Mouse (Mus musculus): ENCODE data around the gene Kcnc3. TPM values are rescaled to one million over a fixed set of nuclear protein-coding genes. Genes with fewer than 3 reads are reported as not detected.

Gene Kcnc3
- polyA plus RNA-seq, 1 experiment = 0.51 TPM

GRCm38 (mm10) chr7:44584265-44584804 is 6.1 kb upstream of the Kcnc3 start:
- no peak overlapping the region for H3K27ac ChIP-seq (ENCODE audit: insufficient read depth, low read length)
- H3K4me3 ChIP-seq (ENCODE audit: insufficient read depth, low read length) = no peak overlapping the region
- TF ChIP-seq POLR2A (IDR thresholded peaks at IDR 0.05; ENCODE audit: low read depth, low read length) = no peak
- TF ChIP-seq CTCF (IDR thresholded peaks at IDR 0.05; ENCODE audit: borderline replicate concordance, insufficient read depth, low read length) = no peak
- H3K4me1 ChIP-seq (ENCODE audit: control insufficient read depth, insufficient read depth, low read length) = no peaks in the 10 kb centered on the region

- Histone ChIP-seq H3K27ac (ENCODE audit: insufficient read depth, low read length) (no peak overlapping the region), H3K4me1 (ENCODE audit: control insufficient read depth, insufficient read depth, low read length) (no peaks in the 10 kb centered on the region), H3K4me3 (ENCODE audit: insufficient read depth, low read length) (no peak overlapping the region)
- TF ChIP-seq CTCF (IDR thresholded peaks at IDR 0.05; ENCODE audit: borderline replicate concordance, insufficient read depth, low read length) (no peak), POLR2A (IDR thresholded peaks at IDR 0.05; ENCODE audit: low read depth, low read length) (no peak)
Measured at GRCm38 (mm10) chr7:44584921-44585320, 5.5 kb upstream of the Kcnc3 start.

GRCm38 (mm10) chr7:44585606-44586005 is 4.9 kb upstream of the Kcnc3 start:
- Histone ChIP-seq H3K27ac (ENCODE audit: insufficient read depth, low read length) (no peak overlapping the region), H3K4me3 (ENCODE audit: insufficient read depth, low read length) (no peak overlapping the region), H3K4me1 (ENCODE audit: control insufficient read depth, insufficient read depth, low read length) (no peaks in the 10 kb centered on the region)
- TF ChIP-seq CTCF (IDR thresholded peaks at IDR 0.05; ENCODE audit: borderline replicate concordance, insufficient read depth, low read length) (no peak), POLR2A (IDR thresholded peaks at IDR 0.05; ENCODE audit: low read depth, low read length) (no peak)

- Histone ChIP-seq H3K4me1 (ENCODE audit: control insufficient read depth, insufficient read depth, low read length) (no peaks in the 10 kb centered on the region), H3K27ac (ENCODE audit: insufficient read depth, low read length) (no peak overlapping the region), H3K4me3 (ENCODE audit: insufficient read depth, low read length) (no peak overlapping the region)
- no peak for TF ChIP-seq CTCF (IDR thresholded peaks at IDR 0.05; ENCODE audit: borderline replicate concordance, insufficient read depth, low read length)
- no peak for TF ChIP-seq POLR2A (IDR thresholded peaks at IDR 0.05; ENCODE audit: low read depth, low read length)
Measured at GRCm38 (mm10) chr7:44586518-44586917, 3.9 kb upstream of the Kcnc3 start.

GRCm38 (mm10) chr7:44586930-44587329 is 3.5 kb upstream of the Kcnc3 start:
- TF ChIP-seq CTCF (IDR thresholded peaks at IDR 0.05; ENCODE audit: borderline replicate concordance, insufficient read depth, low read length) (no peak), POLR2A (IDR thresholded peaks at IDR 0.05; ENCODE audit: low read depth, low read length) (no peak)
- H3K4me3 ChIP-seq (ENCODE audit: insufficient read depth, low read length) = no peak overlapping the region
- H3K4me1 ChIP-seq (ENCODE audit: control insufficient read depth, insufficient read depth, low read length) = no peaks in the 10 kb centered on the region
- H3K27ac ChIP-seq (ENCODE audit: insufficient read depth, low read length) = no peak overlapping the region

- Histone ChIP-seq H3K4me1 (ENCODE audit: control insufficient read depth, insufficient read depth, low read length) (no peaks in the 10 kb centered on the region), H3K4me3 (ENCODE audit: insufficient read depth, low read length) (no peak overlapping the region), H3K27ac (ENCODE audit: insufficient read depth, low read length) (no peak overlapping the region)
- TF ChIP-seq CTCF (IDR thresholded peaks at IDR 0.05; ENCODE audit: borderline replicate concordance, insufficient read depth, low read length) (no peak), POLR2A (IDR thresholded peaks at IDR 0.05; ENCODE audit: low read depth, low read length) (no peak)
Measured at GRCm38 (mm10) chr7:44587676-44588075, 2.8 kb upstream of the Kcnc3 start.

GRCm38 (mm10) chr7:44588338-44588737 is 2.1 kb upstream of the Kcnc3 start:
- Histone ChIP-seq H3K4me3 (ENCODE audit: insufficient read depth, low read length) (no peak overlapping the region), H3K27ac (ENCODE audit: insufficient read depth, low read length) (no peak overlapping the region), H3K4me1 (ENCODE audit: control insufficient read depth, insufficient read depth, low read length) (no peaks in the 10 kb centered on the region)
- no peak for TF ChIP-seq CTCF (IDR thresholded peaks at IDR 0.05; ENCODE audit: borderline replicate concordance, insufficient read depth, low read length)
- no peak for TF ChIP-seq POLR2A (IDR thresholded peaks at IDR 0.05; ENCODE audit: low read depth, low read length)

- no peak for TF ChIP-seq CTCF (IDR thresholded peaks at IDR 0.05; ENCODE audit: borderline replicate concordance, insufficient read depth, low read length)
- Histone ChIP-seq H3K27ac (ENCODE audit: insufficient read depth, low read length) (no peak overlapping the region), H3K4me3 (ENCODE audit: insufficient read depth, low read length) (no peak overlapping the region), H3K4me1 (ENCODE audit: control insufficient read depth, insufficient read depth, low read length) (no peaks in the 10 kb centered on the region)
Measured at GRCm38 (mm10) chr7:44589149-44589548, 1.3 kb upstream of the Kcnc3 start.

- Histone ChIP-seq H3K4me3 (ENCODE audit: insufficient read depth, low read length) (no peak overlapping the region), H3K4me1 (ENCODE audit: control insufficient read depth, insufficient read depth, low read length) (no peaks in the 10 kb centered on the region), H3K27ac (ENCODE audit: insufficient read depth, low read length) (no peak overlapping the region)
- no peak for TF ChIP-seq CTCF (IDR thresholded peaks at IDR 0.05; ENCODE audit: borderline replicate concordance, insufficient read depth, low read length)
- TF ChIP-seq POLR2A (IDR thresholded peaks at IDR 0.05; ENCODE audit: low read depth, low read length) = no peak
Measured at GRCm38 (mm10) chr7:44589946-44590345, 518 bp upstream of the Kcnc3 start.

GRCm38 (mm10) chr7:44591348-44592116 is 1.1 kb downstream of the Kcnc3 start:
- no peaks in the 10 kb centered on the region for H3K4me1 ChIP-seq (ENCODE audit: control insufficient read depth, insufficient read depth, low read length)

More at GRCm38 (mm10) chr7:44591348-44592116, 1.1 kb downstream of the Kcnc3 start:
- Histone ChIP-seq H3K27ac (ENCODE audit: insufficient read depth, low read length) (no peak overlapping the region), H3K4me3 (ENCODE audit: insufficient read depth, low read length) (peak overlapping the region; percentile 35)
- TF ChIP-seq CTCF (IDR thresholded peaks at IDR 0.05; ENCODE audit: borderline replicate concordance, insufficient read depth, low read length) (no peak), POLR2A (IDR thresholded peaks at IDR 0.05; ENCODE audit: low read depth, low read length) (no peak)
